Comparison of ENCODE assay signal across 30 mouse cellular contexts in the genomic region with DNA sequence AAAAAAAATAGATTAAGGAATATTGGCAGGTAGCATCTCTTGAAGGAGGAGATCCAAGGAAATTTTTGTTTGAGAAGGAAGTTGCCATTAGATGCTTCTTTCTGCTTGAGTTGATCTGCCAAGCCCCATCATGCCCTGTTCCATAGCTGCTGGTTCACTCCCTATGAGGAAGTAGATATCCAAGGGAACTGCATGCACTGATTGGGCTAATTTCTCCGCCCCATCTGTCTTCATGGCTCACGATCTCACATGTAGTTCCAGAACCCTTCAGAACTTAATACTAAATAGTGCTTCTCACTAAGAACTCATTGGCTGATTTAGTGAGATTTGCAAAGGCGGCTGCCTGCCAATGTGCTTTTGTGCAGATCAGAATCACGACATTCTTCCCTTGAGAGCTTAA.
A peak's percentile ranks its signal among the peaks of the same experiment; 100 is the strongest.
DNase-seq lines count a peak whose midpoint lies in the region; ATAC-seq lines count a peak whose summit lies in the region.
"Had no signal": no experiment of that assay in that cellular context is flagged by ENCODE, and none has a peak within 500 bp of the region (broad histone marks: within the 10 kb centered on the region; RNA-seq: fewer than 3 reads in every experiment).

No protein-coding gene starts in this region.

- no peak overlapping the region for H3K4me3 ChIP-seq in forebrain, embryonic 16.5 days (replicated peaks; ENCODE audit: low read length)
- no peak overlapping the region for H3K4me3 ChIP-seq in forebrain, embryonic 10.5 days
- H3K4me3 ChIP-seq: embryonic facial prominence, embryonic 10.5 days; embryonic facial prominence, embryonic 15.5 days; hindbrain, embryonic 12.5 days; intestine, embryonic 15.5 days; midbrain, embryonic 13.5 days; neural tube, embryonic 13.5 days had no signal

- H3K4me2 ChIP-seq in forebrain, embryonic 16.5 days (ENCODE audit: low read length) = no peak overlapping the region
- H3K4me2 ChIP-seq: embryonic facial prominence, embryonic 15.5 days; heart, embryonic 11.5 days; hindbrain, embryonic 12.5 days; intestine, embryonic 15.5 days; midbrain, embryonic 13.5 days; neural tube, embryonic 13.5 days had no signal

- H3K36me3 ChIP-seq in forebrain, embryonic 16.5 days (ENCODE audit: control insufficient read depth, insufficient read depth) = no peaks in the 10 kb centered on the region
- no peaks in the 10 kb centered on the region for H3K36me3 ChIP-seq in forebrain, embryonic 10.5 days (replicated peaks)
- H3K36me3 ChIP-seq: embryonic facial prominence, embryonic 10.5 days; embryonic facial prominence, embryonic 15.5 days; hindbrain, embryonic 12.5 days; intestine, embryonic 15.5 days; midbrain, embryonic 13.5 days; neural tube, embryonic 13.5 days had no signal

- ATAC-seq in forebrain, embryonic 16.5 days = peak; percentile 78
- ATAC-seq: hindbrain, postnatal 0 days; intestine, embryonic 15.5 days; midbrain, embryonic 13.5 days had no signal

- H3K4me1 ChIP-seq in forebrain, embryonic 16.5 days (replicated peaks; ENCODE audit: control insufficient read depth, insufficient read depth, low read length) = no peaks in the 10 kb centered on the region
- H3K4me1 ChIP-seq in forebrain, embryonic 10.5 days = no peaks in the 10 kb centered on the region
- H3K4me1 ChIP-seq: embryonic facial prominence, embryonic 10.5 days; embryonic facial prominence, embryonic 15.5 days; hindbrain, embryonic 12.5 days; intestine, embryonic 15.5 days; midbrain, embryonic 13.5 days; neural tube, embryonic 13.5 days had no signal

- no peak for DNase-seq in forebrain, embryonic 10.5 days (ENCODE audit: extremely low spot score, low spot score)
- DNase-seq in right cerebral cortex, postnatal 10 days (ENCODE audit: low spot score in 2 of 2) = peak; percentile 37 to 45
- DNase-seq in right cerebral cortex, adult 18-20 months = no peak
- DNase-seq in brain, embryonic 18.5 days (ENCODE audit: low read depth, low spot score) = peak; percentile 26
- no peak for DNase-seq in urinary bladder, adult 2 months (ENCODE audit: low spot score)
- no peak for DNase-seq in heart, adult 11 months
- DNase-seq: adrenal gland, postnatal 14 days; cerebellum, adult 8-10 months; cerebellum, postnatal 25 days; gastrocnemius, postnatal 25 days; heart, adult 18-20 months; heart, postnatal 36 days; kidney, adult 2 months; liver; lung, adult 2 months; lung, postnatal 10 days; spleen, adult 18-20 months; thymus, postnatal 25 days had no signal

- no peaks in the 10 kb centered on the region for H3K9me3 ChIP-seq in forebrain, embryonic 16.5 days (ENCODE audit: control insufficient read depth, low read length)
- no peaks in the 10 kb centered on the region for H3K9me3 ChIP-seq in forebrain, embryonic 10.5 days
- H3K9me3 ChIP-seq: embryonic facial prominence, embryonic 10.5 days; embryonic facial prominence, embryonic 15.5 days; hindbrain, embryonic 12.5 days; intestine, embryonic 15.5 days; midbrain, embryonic 13.5 days; neural tube, embryonic 13.5 days had no signal

- H3K27ac ChIP-seq in forebrain, embryonic 16.5 days (ENCODE audit: low read length) = no peak overlapping the region
- no peak overlapping the region for H3K27ac ChIP-seq in forebrain, embryonic 10.5 days
- H3K27ac ChIP-seq: embryonic facial prominence, embryonic 10.5 days; embryonic facial prominence, embryonic 15.5 days; hindbrain, embryonic 12.5 days; hindbrain, postnatal 0 days; intestine, embryonic 15.5 days; kidney, postnatal 0 days; liver, embryonic 14.5 days; macrophage; midbrain, embryonic 13.5 days; neural tube, embryonic 13.5 days had no signal

- H3K27me3 ChIP-seq in forebrain, embryonic 16.5 days (replicated peaks; ENCODE audit: control insufficient read depth, insufficient read depth, low read length) = no peaks in the 10 kb centered on the region
- no peaks in the 10 kb centered on the region for H3K27me3 ChIP-seq in forebrain, embryonic 10.5 days (ENCODE audit: poor library complexity, severe bottlenecking)
- H3K27me3 ChIP-seq: embryonic facial prominence, embryonic 15.5 days; hindbrain, embryonic 12.5 days; intestine, embryonic 15.5 days; midbrain, embryonic 13.5 days; neural tube, embryonic 13.5 days had no signal

- 79% methylated on average over 4 of the region's 4 CpGs for WGBS in forebrain, embryonic 16.5 days
- 89% methylated on average over 4 of the region's 4 CpGs for WGBS in forebrain, embryonic 10.5 days

- no peak overlapping the region for H3K9ac ChIP-seq in forebrain, embryonic 16.5 days (replicated peaks; ENCODE audit: low read depth, low read length)
- H3K9ac ChIP-seq: embryonic facial prominence, embryonic 15.5 days; hindbrain, embryonic 12.5 days; intestine, embryonic 15.5 days; liver, embryonic 14.5 days; midbrain, embryonic 13.5 days; neural tube, embryonic 13.5 days had no signal

Comparison
In these comparisons a context has a peak if more than half of its experiments do, and no peak if none do; other contexts are left out.
1. DNase-seq: peak in right cerebral cortex, postnatal 10 days (2 of 2) and brain, embryonic 18.5 days (single experiment); none in forebrain, embryonic 10.5 days (single experiment), right cerebral cortex, adult 18-20 months (single experiment), urinary bladder, adult 2 months (single experiment) and heart, adult 11 months (single experiment).